8 mouse cellular contexts compared by ENCODE assay signal in genomic region chr15:10921064-10921463, GRCm38 (mm10). TPM values are rescaled to one million over a fixed set of nuclear protein-coding genes. Genes with fewer than 3 reads are reported as not detected.
DNase-seq lines count a peak whose midpoint lies in the region; ATAC-seq and TF ChIP-seq lines count a peak whose summit lies in the region.

No protein-coding gene starts in this region.

- ATAC-seq in frontal cortex, adult (ENCODE audit: low TSS enrichment): peak; percentile 54; the same call in 1 of the 2 replicates
- ATAC-seq in midbrain, embryonic 13.5 days: no peak
- ATAC-seq in midbrain, postnatal 0 days (ENCODE audit: low FRiP score): no peak; the same call in 1 of the 2 replicates

- no peaks in the 10 kb centered on the region for H3K27me3 ChIP-seq in midbrain, embryonic 10.5 days (ENCODE audit: low read depth, poor library complexity, severe bottlenecking)
- no peaks in the 10 kb centered on the region for H3K27me3 ChIP-seq in midbrain, embryonic 13.5 days
- H3K27me3 ChIP-seq in midbrain, postnatal 0 days (ENCODE audit: insufficient read depth, low read length): no peaks in the 10 kb centered on the region

- H3K9ac ChIP-seq in midbrain, embryonic 13.5 days (replicated peaks): no peak overlapping the region
- no peak overlapping the region for H3K9ac ChIP-seq in midbrain, postnatal 0 days (replicated peaks; ENCODE audit: low read length, poor library complexity, severe bottlenecking)

- DNase-seq in frontal cortex, postnatal 10 days (ENCODE audit: low spot score in 2 of 2): no peak
- peak; percentile 15 for DNase-seq in midbrain, embryonic 10.5 days (ENCODE audit: low spot score)
- peak; percentile 58 for DNase-seq in embryo, embryonic 11 days
- peak; percentile 55 for DNase-seq in midbrain, postnatal 0 days (ENCODE audit: low spot score)
- DNase-seq in adrenal gland, postnatal 25 days: no peak
- DNase-seq in right cerebral cortex, adult 2 months (ENCODE audit: low spot score in 2 of 2): no peak

- H3K9me3 ChIP-seq in midbrain, embryonic 10.5 days (replicated peaks): no peaks in the 10 kb centered on the region
- H3K9me3 ChIP-seq in midbrain, embryonic 13.5 days: no peaks in the 10 kb centered on the region
- H3K9me3 ChIP-seq in midbrain, postnatal 0 days (ENCODE audit: low read length): no peaks in the 10 kb centered on the region

- no peak overlapping the region for H3K4me2 ChIP-seq in midbrain, embryonic 13.5 days (replicated peaks)
- no peak overlapping the region for H3K4me2 ChIP-seq in midbrain, postnatal 0 days (ENCODE audit: low read depth, low read length, poor library complexity, severe bottlenecking)

- 29% methylated on average over 4 of the region's 4 CpGs for WGBS in midbrain, embryonic 10.5 days
- WGBS in midbrain, embryonic 13.5 days: 30% methylated on average over 4 of the region's 4 CpGs
- WGBS in midbrain, postnatal 0 days: 26% methylated on average over 4 of the region's 4 CpGs

- peaks cover 9% of the 10 kb centered on the region; the same call in 1 of the 2 replicates for H3K4me1 ChIP-seq in midbrain, embryonic 10.5 days
- H3K4me1 ChIP-seq in midbrain, embryonic 13.5 days (replicated peaks): no peaks in the 10 kb centered on the region; the same call in 1 of the 2 replicates
- H3K4me1 ChIP-seq in midbrain, postnatal 0 days (ENCODE audit: insufficient read depth, low read length): no peaks in the 10 kb centered on the region

- peak; percentile 77 for TF ChIP-seq CTCF in midbrain, postnatal 0 days (IDR thresholded peaks at IDR 0.05)

- H3K36me3 ChIP-seq in midbrain, embryonic 10.5 days: no peaks in the 10 kb centered on the region
- H3K36me3 ChIP-seq in midbrain, embryonic 13.5 days: no peaks in the 10 kb centered on the region
- no peaks in the 10 kb centered on the region for H3K36me3 ChIP-seq in midbrain, postnatal 0 days (ENCODE audit: insufficient read depth, low read length)

- no peak overlapping the region for H3K4me3 ChIP-seq in midbrain, embryonic 10.5 days
- H3K4me3 ChIP-seq in midbrain, embryonic 13.5 days (replicated peaks): no peak overlapping the region
- no peak overlapping the region for H3K4me3 ChIP-seq in midbrain, postnatal 0 days (ENCODE audit: low read depth, low read length)

- H3K27ac ChIP-seq in midbrain, embryonic 10.5 days (replicated peaks): no peak overlapping the region
- no peak overlapping the region for H3K27ac ChIP-seq in midbrain, embryonic 13.5 days
- H3K27ac ChIP-seq in midbrain, postnatal 0 days (ENCODE audit: low read depth, low read length): no peak overlapping the region

RNA-seq across cellular contexts. Expression of gene C1qtnf3, which starts 31.1 kb away (rescaled TPM):
- 0.10 and 0.40 TPM in 2 replicates for polyA plus RNA-seq in midbrain, embryonic 10.5 days (2016; fragmentation: Nextera tagmentation; extraction: Ambion mirVana)
- 0.30 and 0.52 TPM in 2 replicates for polyA plus RNA-seq in midbrain, embryonic 13.5 days (2015; fragmentation: Nextera tagmentation; extraction: Ambion mirVana)
- 0.52 and 0.55 TPM in 2 replicates for total RNA-seq in midbrain, postnatal 0 days (2014; rRNA removed)
- 0.69 and 0.75 TPM in 2 replicates for polyA plus RNA-seq in midbrain, postnatal 0 days (2015; fragmentation: Nextera tagmentation; extraction: Ambion mirVana)
- 0.57 and 0.73 TPM in 2 replicates for total RNA-seq in adrenal gland, postnatal 25 days (2021)

Comparison
In these comparisons a context has a peak if more than half of its experiments do, and no peak if none do; other contexts are left out.
1. DNase-seq: peak in midbrain, embryonic 10.5 days (single experiment), embryo, embryonic 11 days (single experiment) and midbrain, postnatal 0 days (single experiment); none in frontal cortex, postnatal 10 days (0 of 2), adrenal gland, postnatal 25 days (single experiment) and right cerebral cortex, adult 2 months (0 of 2).